Mouse (Mus musculus): Measurements from ENCODE around the gene Sik3. TPM values are rescaled to one million over a fixed set of nuclear protein-coding genes. Genes with fewer than 3 reads are reported as not detected.
"Not testable (repeated sequence)": the region's sequence is repeated elsewhere in the genome, so short reads cannot be mapped to it uniquely, and the experiment has no call there.

Sik3 gene
- polyA plus RNA-seq, 3 experiments from 2014 or later: 11.0 to 13.9 (median 11.5) TPM

- no peak for ATAC-seq
Measured at GRCm38 (mm10) chr9:46118844-46119385, 106.3 kb downstream of the Sik3 start.

DNA sequence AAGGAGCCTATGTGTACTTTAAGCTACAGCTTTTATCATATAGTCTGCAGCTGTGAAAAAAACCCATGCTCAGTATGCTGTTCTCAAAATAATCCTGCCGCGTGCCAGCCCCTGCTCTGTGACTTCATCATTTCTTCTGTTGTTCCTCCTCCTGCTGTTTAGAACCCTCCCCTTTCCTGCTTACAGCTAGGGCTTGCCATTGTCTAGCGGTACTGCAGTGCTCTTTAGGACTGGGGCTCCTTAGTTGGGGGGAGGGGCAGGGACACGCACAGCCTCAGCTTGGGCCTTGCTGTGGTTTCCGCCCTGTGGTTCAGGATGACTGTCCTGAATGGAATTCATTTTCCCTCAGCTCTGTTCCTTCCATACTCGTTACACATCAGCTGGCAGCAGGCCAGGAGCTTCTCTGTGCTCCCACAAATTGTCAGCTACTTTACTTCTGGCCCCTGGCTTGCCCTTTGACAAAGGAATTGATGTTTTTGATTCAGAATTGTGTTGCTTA is 107.4 kb downstream of the Sik3 start:
- ATAC-seq: peak; percentile 76

- ATAC-seq: no peak
Measured at GRCm38 (mm10) chr9:46120468-46121253, 108.0 kb downstream of the Sik3 start.

GRCm38 (mm10) chr9:46121486-46121885 is 108.9 kb downstream of the Sik3 start:
- ATAC-seq: no peak

DNA sequence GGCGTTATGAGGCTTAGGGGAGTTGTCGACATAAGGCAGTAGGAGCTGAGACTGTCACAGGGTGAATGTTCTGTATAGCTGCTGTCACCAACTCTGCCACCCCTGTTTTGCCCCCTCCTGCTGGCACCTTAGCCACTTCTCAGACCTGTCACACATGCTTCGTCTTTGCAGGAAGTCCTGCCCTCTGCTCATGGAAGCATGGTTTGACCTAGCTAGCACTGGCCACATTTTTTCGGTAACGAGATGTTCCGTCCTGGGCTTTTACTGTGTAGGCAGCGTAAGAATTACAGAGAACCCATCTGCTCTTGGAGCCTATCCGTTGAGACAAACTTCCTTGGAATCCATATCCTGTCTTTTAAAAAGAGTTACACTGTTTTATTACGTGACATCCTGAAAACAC is 110.1 kb downstream of the Sik3 start:
- ATAC-seq: no peak

- no peak for ATAC-seq
Measured at GRCm38 (mm10) chr9:46126295-46126694, 113.7 kb downstream of the Sik3 start.

DNA sequence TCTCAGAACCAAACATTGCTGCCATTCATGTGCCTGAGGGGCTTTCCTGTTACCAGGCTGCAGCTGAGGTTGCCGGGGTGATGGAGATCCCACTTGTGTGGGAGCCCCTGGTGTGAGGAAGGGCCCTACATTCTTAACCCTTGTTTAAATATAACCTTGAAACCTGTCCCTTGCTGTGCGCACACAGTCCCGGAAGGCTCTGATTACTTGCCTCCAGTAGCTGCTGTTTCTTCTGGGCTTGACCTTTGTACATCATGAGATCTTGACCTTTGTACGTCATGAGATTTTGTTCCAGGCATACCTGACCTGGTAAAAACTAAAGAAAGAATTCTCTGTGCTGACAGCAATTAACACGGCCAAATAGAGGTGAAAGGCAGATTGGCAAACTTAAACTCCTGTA is 114.7 kb downstream of the Sik3 start:
- no peak for ATAC-seq

DNA sequence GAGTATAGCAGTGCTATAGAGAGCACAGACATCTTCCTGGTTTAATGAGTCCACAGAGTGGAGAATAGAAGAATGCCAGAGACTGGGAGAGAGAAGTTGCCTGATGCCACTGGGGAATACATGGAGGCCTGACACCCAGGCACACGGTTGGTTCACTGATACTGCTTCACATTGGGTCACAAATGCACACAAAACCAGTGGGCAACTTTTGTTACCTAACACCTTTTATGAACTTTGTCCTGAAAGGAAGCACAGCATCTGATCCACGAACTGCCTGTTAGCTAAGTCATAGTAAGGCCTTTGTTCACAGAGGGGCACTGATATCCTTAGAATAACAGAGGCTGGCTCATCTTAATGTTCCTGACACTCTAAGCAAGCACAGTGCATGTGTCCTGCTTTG is 116.6 kb downstream of the Sik3 start:
- no peak for ATAC-seq

- ATAC-seq: not testable (repeated sequence)
Measured at GRCm38 (mm10) chr9:46132821-46133220, 120.2 kb downstream of the Sik3 start.

DNA sequence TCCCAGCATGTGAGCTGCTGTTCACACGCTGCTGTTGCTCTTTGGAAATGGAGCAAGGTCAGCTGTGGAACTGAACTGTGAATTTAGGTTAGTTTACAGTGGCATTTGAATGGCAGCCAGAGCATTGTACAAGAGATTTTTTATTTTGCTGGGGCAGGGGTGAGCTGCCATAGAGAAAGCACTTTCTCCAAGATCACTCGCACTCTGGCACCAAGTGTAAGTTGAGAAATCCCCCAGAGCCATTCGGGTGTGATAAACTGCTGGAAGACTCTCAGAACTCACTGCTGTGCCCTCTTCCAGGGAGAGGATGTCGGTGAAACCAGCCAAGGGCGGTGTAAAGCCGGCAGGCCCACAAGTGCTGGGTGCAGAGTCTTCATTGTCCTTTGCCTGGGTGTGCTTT is 126.2 kb downstream of the Sik3 start:
- ATAC-seq: no peak

DNA sequence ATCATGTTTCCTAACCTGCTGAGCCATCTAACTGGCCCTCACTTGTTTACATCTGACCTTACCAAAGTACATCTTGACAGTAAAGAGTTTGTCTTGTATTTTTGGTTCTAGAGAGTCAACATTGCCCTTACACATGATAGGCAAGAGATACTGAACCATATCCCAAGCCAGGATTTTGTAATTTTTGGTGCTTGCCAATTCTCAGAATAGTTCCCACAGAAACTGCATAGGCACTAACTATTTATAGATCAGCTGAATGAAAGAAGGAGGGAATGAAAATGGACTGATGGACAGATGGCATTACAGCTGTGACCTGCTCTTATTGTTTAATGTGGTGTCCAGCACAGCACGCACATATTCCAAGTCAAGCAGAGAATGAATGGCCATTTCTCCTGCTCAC is 128.2 kb downstream of the Sik3 start:
- ATAC-seq: no peak

- ATAC-seq: no peak
Measured at GRCm38 (mm10) chr9:46142031-46142430, 129.4 kb downstream of the Sik3 start.

- peak; percentile 81 for ATAC-seq
Measured at GRCm38 (mm10) chr9:46142492-46142891, 129.9 kb downstream of the Sik3 start.

DNA sequence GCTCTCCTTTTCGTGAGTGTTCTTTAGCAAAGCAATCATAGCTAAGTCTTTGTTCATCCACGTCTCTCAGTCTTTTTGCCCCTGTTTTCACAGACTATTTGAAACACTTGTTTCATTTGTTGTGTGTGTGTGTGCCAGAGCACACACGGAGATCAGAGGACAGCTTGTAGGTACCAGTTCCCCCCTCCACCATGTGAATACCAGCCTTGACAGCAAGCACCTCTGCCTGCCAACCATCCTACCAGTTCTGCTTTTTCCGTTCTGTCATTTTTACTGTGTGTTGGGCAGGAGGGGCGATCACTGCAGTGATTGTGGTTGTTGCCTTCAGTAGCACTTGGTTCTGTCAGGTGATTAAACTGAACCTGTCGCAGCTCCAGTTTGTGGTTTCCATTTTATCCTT is 132.4 kb downstream of the Sik3 start:
- no peak for ATAC-seq

GRCm38 (mm10) chr9:46146437-46146836 is 133.8 kb downstream of the Sik3 start:
- ATAC-seq: no peak

GRCm38 (mm10) chr9:46148723-46149122 is 136.1 kb downstream of the Sik3 start:
- no peak for ATAC-seq

- ATAC-seq: peak; percentile 36
Measured at GRCm38 (mm10) chr9:46149392-46149791, 136.8 kb downstream of the Sik3 start.

- ATAC-seq: peak; percentile 15
Measured at GRCm38 (mm10) chr9:46150116-46150515, 137.5 kb downstream of the Sik3 start.

DNA sequence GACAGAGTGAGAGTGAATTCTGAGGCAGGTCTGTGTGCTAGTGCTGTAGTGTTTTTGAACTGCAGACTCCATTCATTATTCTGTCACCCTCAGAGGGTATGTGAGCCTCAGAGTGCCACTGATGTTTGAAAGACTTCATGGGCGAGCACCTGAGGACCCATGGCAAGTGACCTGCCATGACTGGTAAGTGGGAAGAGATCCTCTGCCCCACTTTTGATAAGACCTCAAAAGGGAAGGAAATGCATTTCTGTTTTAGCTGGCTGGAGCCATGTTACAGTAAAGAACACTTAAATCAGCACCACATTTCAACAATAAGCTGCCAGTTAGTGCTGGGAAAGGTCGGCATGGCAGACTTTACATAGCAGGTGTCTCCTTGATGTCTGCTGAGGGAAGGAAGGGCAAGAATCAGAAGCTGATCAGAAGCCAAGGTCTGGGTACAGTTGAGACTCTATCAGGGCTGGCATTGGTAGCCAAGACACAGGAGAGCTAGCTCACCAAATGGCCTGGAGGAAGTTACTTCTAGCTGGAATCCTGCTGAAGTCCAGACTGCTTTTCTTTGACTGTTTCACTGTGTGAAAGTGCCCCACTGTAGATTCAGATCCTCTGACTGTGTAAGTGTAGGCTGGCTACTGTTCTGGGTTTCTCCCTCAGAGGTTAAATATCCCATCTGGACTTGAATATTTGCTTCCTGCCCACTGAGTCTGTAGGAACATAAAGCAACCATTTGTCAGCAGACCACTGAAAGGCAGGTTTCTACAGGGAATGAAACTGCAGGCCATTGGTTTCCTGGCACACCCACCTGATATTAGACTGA is 138.5 kb downstream of the Sik3 start:
- ATAC-seq: no peak

- ATAC-seq: peak; percentile 47
Measured at GRCm38 (mm10) chr9:46151704-46152040, 139.1 kb downstream of the Sik3 start.

- no peak for ATAC-seq
Measured at GRCm38 (mm10) chr9:46152067-46153015, 139.7 kb downstream of the Sik3 start.

DNA sequence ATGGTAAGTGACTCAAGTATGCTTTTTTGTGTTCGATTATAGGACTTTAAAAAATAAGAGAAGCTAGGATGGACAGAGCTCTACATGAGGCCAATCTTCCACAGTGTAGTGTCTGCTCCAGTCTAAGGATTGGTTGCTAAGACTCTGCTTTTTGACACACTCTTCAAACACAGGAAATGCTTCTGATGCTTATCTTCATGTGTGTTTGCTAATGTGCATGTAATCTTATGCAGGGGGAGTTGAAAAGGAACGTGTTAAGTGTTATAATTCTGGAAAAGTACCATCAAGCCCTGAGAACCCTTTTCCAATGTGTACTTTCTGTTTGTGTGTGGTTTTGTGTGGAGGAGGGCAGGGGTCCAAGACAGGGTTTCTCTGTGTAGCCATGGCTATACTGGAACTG is 141.8 kb downstream of the Sik3 start:
- peak; percentile 73 for ATAC-seq
